Mouse (Mus musculus) ES-E14 (cell line): ENCODE results near the gene Isl2. TPM values are rescaled to one million over a fixed set of nuclear protein-coding genes. Genes with fewer than 3 reads are reported as not detected.

ENCODE experiments used
- DNase-seq: peaks from one replicate; pipeline ENCODE4 v3.0.0-alpha.2; 2013; ENCODE audit warnings: low read depth, low spot score
- H3K27ac ChIP-seq: 2 replicates; pipeline ENCODE4 v1.5.1; 2012; ENCODE audit warnings: low read depth, mild to moderate bottlenecking, low read length, moderate library complexity, mixed read lengths; ENCODE audit not compliant: poor library complexity, insufficient read depth, severe bottlenecking
- H3K36me3 ChIP-seq: 2 replicates; pipeline ENCODE4 v1.6.1; 2012; ENCODE audit warnings: mild to moderate bottlenecking, low read length, moderate library complexity, mixed read lengths; ENCODE audit not compliant: control insufficient read depth, poor library complexity, insufficient read depth, severe bottlenecking
- H3K4me1 ChIP-seq, 2 experiments: fragments of 150-350 bp in 1 of 2; sonication (generic) in 1 of 2; 2 replicates each; pipeline ENCODE4 v1.6.1; 2012; ENCODE audit warnings: low read length in 2 of 2, mild to moderate bottlenecking in 1 of 2, mixed read lengths in 1 of 2; ENCODE audit not compliant: control insufficient read depth in 2 of 2, insufficient read depth in 2 of 2, poor library complexity in 1 of 2
- H3K4me3 ChIP-seq, 2 experiments: fragments of 150-350 bp in 1 of 2; sonication (generic) in 1 of 2; 2 replicates each; pipeline ENCODE4 v1.5.1; 2012; ENCODE audit warnings: low read length in 2 of 2, low read depth in 1 of 2, mild to moderate bottlenecking in 1 of 2, mixed read lengths in 1 of 2; ENCODE audit not compliant: insufficient read depth in 1 of 2, poor library complexity in 1 of 2, severe bottlenecking in 1 of 2
- H3K9ac ChIP-seq: 2 replicates; pipeline ENCODE4 v1.6.1; 2012; ENCODE audit warnings: low read depth, mild to moderate bottlenecking, low read length, mixed read lengths; ENCODE audit not compliant: poor library complexity, insufficient read depth, severe bottlenecking
- H3K9me3 ChIP-seq: fragments of 150-350 bp; sonication (generic); 2 replicates; pipeline ENCODE4 v1.6.1; 2012; ENCODE audit warnings: low read depth, mild to moderate bottlenecking, low read length; ENCODE audit not compliant: control insufficient read depth, insufficient read depth
- CHD2 ChIP-seq: IDR thresholded peaks from 2 replicates; pipeline ENCODE4 v1.6.1; 2014; ENCODE audit warnings: mild to moderate bottlenecking, low read depth, low read length, inconsistent platforms
- HCFC1 ChIP-seq: IDR thresholded peaks from 2 replicates; pipeline ENCODE4 v1.6.1; 2012; ENCODE audit warnings: low read length, inconsistent platforms, borderline replicate concordance; ENCODE audit not compliant: insufficient read depth
- MAFK ChIP-seq: IDR thresholded peaks from 2 replicates; pipeline ENCODE4 v1.6.1; 2014; ENCODE audit warnings: mild to moderate bottlenecking, low read depth, low read length, inconsistent platforms; ENCODE audit not compliant: insufficient read depth
- ZC3H11A ChIP-seq: IDR thresholded peaks from 2 replicates; pipeline ENCODE4 v1.6.1; 2012; ENCODE audit warnings: low read depth, mild to moderate bottlenecking, inconsistent platforms, low read length, borderline replicate concordance
- ZNF384 ChIP-seq: IDR thresholded peaks from 2 replicates; pipeline ENCODE4 v1.6.1; 2012; ENCODE audit warnings: low read depth, low read length, inconsistent platforms
- in situ Hi-C, 2 experiments: fragments of 600-800 bp; cut with MboI; formaldehyde crosslinking; loops; one replicate each; pipeline ENCODE4 v1.15.1; 2025; ENCODE audit warnings: low sequenced_read_pairs in 2 of 2, inconsistent platforms in 1 of 2; ENCODE audit not compliant: unreplicated experiment in 2 of 2
- total RNA-seq: library from RNA; depleted of rRNA; stranded (reverse); fragments of 300-350 nt; gene quantifications from 2 replicates; pipeline ENCODE4 v1.2.3, GENCODE M21; 2012

Gene Isl2
- total RNA-seq, 1 experiment, result 0.45 TPM

DNA sequence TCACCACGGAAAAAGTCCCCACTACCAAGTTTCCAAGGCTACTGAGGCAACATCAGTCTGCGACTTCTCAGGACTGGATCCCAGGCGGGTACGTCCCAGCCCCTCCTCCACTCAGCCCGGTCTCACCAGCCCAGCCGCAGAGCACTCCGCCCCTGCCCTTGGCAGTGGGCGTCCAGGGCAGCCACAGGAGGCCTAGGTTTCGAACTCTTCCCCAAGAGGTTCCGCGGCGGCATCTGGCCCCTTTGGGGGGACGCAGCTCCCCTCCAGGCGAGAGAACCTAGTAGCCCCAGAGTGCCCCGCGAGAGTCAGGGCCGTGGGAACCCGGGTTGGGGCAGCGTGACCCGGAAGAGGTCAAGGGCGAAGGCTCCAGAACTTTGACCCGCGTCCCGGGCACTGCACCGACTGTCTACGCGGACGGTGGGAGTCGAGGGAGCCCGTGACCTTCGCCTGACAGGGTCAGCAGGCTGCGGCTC lies 26.9 kb upstream of the Isl2 start:
- in situ Hi-C loops, result no loop called here
- H3K27ac ChIP-seq, result peak overlapping the region; percentile 69
- peak; percentile 43 for DNase-seq

DNA sequence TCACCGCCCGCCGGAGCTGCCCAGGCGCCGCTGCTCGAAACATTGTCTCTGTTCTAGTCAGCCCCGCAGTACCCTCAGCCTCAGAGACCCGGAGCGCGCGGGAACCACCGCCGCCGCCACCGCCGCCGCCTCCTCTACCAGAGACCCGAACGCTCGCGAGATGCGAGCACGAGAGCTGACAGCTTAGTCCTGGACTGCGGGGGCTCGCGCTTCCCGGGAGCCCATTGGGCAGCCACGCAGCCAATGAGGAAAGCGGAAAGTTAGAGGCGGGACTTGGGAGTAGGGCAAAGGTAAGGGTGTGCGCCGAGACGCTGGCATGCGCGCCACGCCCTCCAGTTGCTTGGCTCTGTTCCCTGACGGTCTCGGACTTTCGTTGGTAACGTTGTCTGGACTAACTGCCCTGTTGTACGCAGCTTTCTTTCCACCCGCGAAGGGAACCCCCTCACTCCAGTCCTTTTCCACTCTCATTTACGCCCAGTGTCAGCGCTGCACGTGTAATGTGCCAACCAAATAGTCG lies 26.4 kb upstream of the Isl2 start, which contains the start of gene Etfa:
Etfa (minus strand) TSS at position 217 of the 517 bp plus-strand sequence.
- H3K4me1 ChIP-seq, result no peaks in the 10 kb centered on the region
- no peaks in the 10 kb centered on the region for H3K9me3 ChIP-seq
- peak within 1 kb of the TSS; percentile 69 for H3K27ac ChIP-seq
- in situ Hi-C loops, result no loop called here
- peak; percentile 97 for DNase-seq
- no peaks in the 10 kb centered on the region for H3K36me3 ChIP-seq
- H3K9ac ChIP-seq, result peak within 1 kb of the TSS; percentile 86
- peak within 1 kb of the TSS; percentile 80 to 88 for H3K4me3 ChIP-seq
- TF ChIP-seq CHD2 (peak; percentile 94), ZNF384 (no peak), MAFK (no peak)

More for the DNA sequence above, 26.9 kb upstream of the Isl2 start:
- Histone ChIP-seq H3K9me3 (no peaks in the 10 kb centered on the region), H3K36me3 (no peaks in the 10 kb centered on the region), H3K4me1 (no peaks in the 10 kb centered on the region), H3K9ac (peak overlapping the region; percentile 86), H3K4me3 (peak overlapping the region; percentile 80 to 88)
- TF ChIP-seq HCFC1 (0 out of 2 replicates have a peak, but pooled peaks have one; percentile 30), CHD2 (no peak), ZNF384 (no peak), MAFK (no peak), ZC3H11A (no peak)

DNA sequence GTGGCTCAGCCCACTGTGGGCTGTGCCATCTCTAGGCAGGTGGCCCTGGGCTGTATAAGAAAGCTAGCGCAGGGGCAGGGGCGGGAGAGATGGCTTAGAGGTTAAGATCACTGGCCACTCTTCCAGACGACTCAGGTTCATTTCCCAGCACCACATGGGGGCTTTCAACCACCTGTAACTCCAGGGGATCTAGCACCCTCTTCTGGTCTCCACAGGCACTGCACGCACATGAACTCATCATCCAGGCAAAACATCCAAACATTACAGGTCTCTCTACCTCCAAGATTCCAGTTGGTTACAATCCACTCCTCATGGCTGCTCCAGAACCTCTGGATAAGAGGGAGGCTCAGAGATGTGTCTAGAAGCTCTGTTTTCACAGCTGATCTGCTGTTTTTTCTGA lies 12.8 kb upstream of the Isl2 start:
- TF ChIP-seq ZNF384 (no peak), ZC3H11A (peak; percentile 75; the same call in 1 of the 2 replicates), HCFC1 (no peak)
- H3K36me3 ChIP-seq, result no peaks in the 10 kb centered on the region
- H3K4me3 ChIP-seq, result no peak overlapping the region
- H3K27ac ChIP-seq, result no peak overlapping the region
- H3K4me1 ChIP-seq, result no peaks in the 10 kb centered on the region
- in situ Hi-C loops, result loop anchor here in 1 of 2 experiments (10.0 kb wide), 1 partner anchor 91 kb away; no protein-coding TSS in a partner anchor
- DNase-seq, result no peak
- H3K9me3 ChIP-seq, result no peaks in the 10 kb centered on the region
- H3K9ac ChIP-seq, result no peak overlapping the region; the same call in 1 of the 2 replicates

DNA sequence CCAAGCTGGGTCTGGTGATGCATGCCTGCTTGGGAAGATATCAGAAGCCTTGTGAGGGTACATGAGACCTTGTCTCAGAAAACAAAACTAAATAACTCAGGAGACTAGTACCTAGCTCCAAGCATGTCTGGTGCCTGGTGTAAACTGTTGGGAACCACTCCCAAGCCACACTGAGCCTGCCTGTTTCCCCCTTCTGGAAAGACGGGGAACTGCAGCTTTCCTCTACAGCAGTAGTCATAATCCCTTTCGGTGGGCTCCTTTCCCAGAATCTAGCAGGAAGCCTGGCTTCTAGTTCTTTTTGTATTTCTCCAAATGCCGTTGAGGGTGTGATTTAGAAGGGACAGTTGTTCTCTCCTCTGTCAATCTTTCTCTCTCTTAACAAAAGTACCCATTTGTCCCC lies 2.6 kb upstream of the Isl2 start:
- TF ChIP-seq ZNF384 (no peak), CHD2 (no peak), MAFK (no peak), ZC3H11A (no peak), HCFC1 (no peak)
- in situ Hi-C loops, result no loop called here

DNA sequence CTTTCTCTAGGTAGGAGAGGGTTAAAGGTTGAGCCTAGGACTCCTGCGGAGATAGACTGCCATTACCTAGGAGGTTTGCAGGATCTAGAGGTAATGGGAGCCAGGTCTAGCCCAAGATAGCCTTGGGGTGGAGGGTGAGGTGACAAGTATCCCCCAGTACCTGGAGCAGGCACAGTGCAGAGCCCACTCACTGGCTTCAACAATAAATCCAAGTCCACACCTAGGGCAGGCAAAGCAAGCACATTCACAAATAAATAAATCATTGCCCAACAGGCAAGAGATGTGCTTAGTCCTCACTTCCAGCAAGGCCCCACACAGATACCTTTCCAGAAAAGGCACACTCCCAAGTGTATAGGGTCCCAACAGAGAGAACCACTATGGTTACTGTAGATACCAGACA lies 534 bp downstream of the Isl2 start:
- no peak for DNase-seq
- Histone ChIP-seq H3K4me1 (peaks cover 0 to 7% of the 10 kb centered on the region in 2 experiments; a peak in 1 of 4 replicates), H3K36me3 (no peaks in the 10 kb centered on the region), H3K9ac (no peak overlapping the region), H3K4me3 (no peak overlapping the region), H3K9me3 (no peaks in the 10 kb centered on the region), H3K27ac (no peak overlapping the region)
- in situ Hi-C loops, result no loop called here
- no peak for TF ChIP-seq HCFC1
- no peak for TF ChIP-seq MAFK
- TF ChIP-seq ZC3H11A, result no peak
- no peak for TF ChIP-seq CHD2
- no peak for TF ChIP-seq ZNF384

More for the DNA sequence above, 2.6 kb upstream of the Isl2 start:
- no peaks in the 10 kb centered on the region for H3K36me3 ChIP-seq
- no peak overlapping the region for H3K4me3 ChIP-seq
- no peak overlapping the region for H3K9ac ChIP-seq
- DNase-seq, result no peak
- no peaks in the 10 kb centered on the region for H3K9me3 ChIP-seq
- H3K27ac ChIP-seq, result no peak overlapping the region
- H3K4me1 ChIP-seq, result peaks cover 0 to 3% of the 10 kb centered on the region in 2 experiments; a peak in 1 of 4 replicates
